Mouse (Mus musculus) midbrain, embryonic 12.5 days (tissue): Measurements from ENCODE around the gene Dlg2. TPM values are rescaled to one million over a fixed set of nuclear protein-coding genes. Genes with fewer than 3 reads are reported as not detected.

Experiments
- ATAC-seq: fragments of 200-750 bp; cut with Nextera tagmentation; 2 replicates; pipeline ENCODE4 v1.8.0; 2017; ENCODE audit warnings: low read depth, moderate TSS enrichment, moderate library complexity; ENCODE audit not compliant: low FRiP score
- H3K27ac ChIP-seq: fragments of 300-500 bp; sonication (generic); replicated peaks from 2 replicates; pipeline ENCODE4 v1.5.1; 2016; ENCODE audit warnings: mild to moderate bottlenecking
- H3K27me3 ChIP-seq: fragments of 300-500 bp; sonication (generic); 2 replicates; pipeline ENCODE4 v1.6.1; 2016; ENCODE audit warnings: mild to moderate bottlenecking
- H3K36me3 ChIP-seq: fragments of 300-500 bp; sonication (generic); 2 replicates; pipeline ENCODE4 v1.6.1; 2016
- H3K4me1 ChIP-seq: fragments of 300-500 bp; sonication (generic); 2 replicates; pipeline ENCODE4 v1.6.1; 2016
- H3K4me2 ChIP-seq: fragments of 300-500 bp; sonication (generic); replicated peaks from 2 replicates; pipeline ENCODE4 v1.6.1; 2016; ENCODE audit warnings: mild to moderate bottlenecking, moderate library complexity
- H3K4me3 ChIP-seq: fragments of 300-500 bp; sonication (generic); 2 replicates; pipeline ENCODE4 v1.5.1; 2016; ENCODE audit warnings: mild to moderate bottlenecking
- H3K9ac ChIP-seq: fragments of 300-500 bp; sonication (generic); replicated peaks from 2 replicates; pipeline ENCODE4 v1.6.1; 2016; ENCODE audit warnings: mild to moderate bottlenecking, moderate library complexity
- H3K9me3 ChIP-seq: fragments of 300-500 bp; sonication (generic); 2 replicates; pipeline ENCODE4 v1.6.1; 2016; ENCODE audit warnings: mild to moderate bottlenecking
- WGBS: fragments of 180-500 bp; shearing (Covaris S2); methylation state at CpG from one replicate; pipeline ENCODE4 v1.1.7; 2016; 5-methylcytosine and 5-hydroxymethylcytosine counted together
- polyA plus RNA-seq: library from polyadenylated mRNA; unstranded; fragments of >200 nt; fragmentation: Nextera tagmentation; extraction: Ambion mirVana; gene quantifications from 2 replicates; pipeline ENCODE4 v1.2.1, GENCODE M21; 2016

Dlg2 gene
- polyA plus RNA-seq, 1 experiment from 2014 or later = 4.2 TPM

- Histone ChIP-seq H3K27ac (no peak overlapping the region), H3K9ac (no peak overlapping the region), H3K36me3 (no peaks in the 10 kb centered on the region), H3K27me3 (no peaks in the 10 kb centered on the region), H3K4me2 (no peak overlapping the region), H3K9me3 (no peaks in the 10 kb centered on the region), H3K4me1 (no peaks in the 10 kb centered on the region), H3K4me3 (no peak overlapping the region)
- 90% methylated on average over 2 of the region's 2 CpGs for WGBS
- no peak for ATAC-seq
Observed at GRCm38 (mm10) chr7:91689829-91690228, 1213.4 kb downstream of the Dlg2 start.

DNA sequence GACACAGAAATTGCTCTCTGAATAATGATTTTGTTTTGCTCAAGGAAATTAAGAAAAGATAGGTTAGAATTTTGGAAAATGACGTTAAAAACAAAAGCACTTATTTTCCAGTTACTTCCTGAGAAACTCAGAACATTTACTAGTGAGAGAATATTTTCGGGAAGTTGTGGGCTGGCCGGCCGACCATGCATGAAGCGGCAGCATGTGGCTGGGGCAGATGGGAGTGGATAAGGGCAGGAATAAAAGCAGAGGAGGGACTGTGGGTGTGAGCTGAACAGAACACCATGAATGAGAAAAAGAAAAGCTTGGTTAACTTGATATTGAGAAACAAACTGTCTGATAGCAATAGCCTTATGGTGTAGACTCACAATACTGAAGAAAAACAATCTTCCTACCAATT is 1233.4 kb downstream of the Dlg2 start:
- Histone ChIP-seq H3K9ac (no peak overlapping the region), H3K9me3 (no peaks in the 10 kb centered on the region), H3K27me3 (no peaks in the 10 kb centered on the region), H3K4me3 (no peak overlapping the region), H3K4me1 (no peaks in the 10 kb centered on the region), H3K36me3 (no peaks in the 10 kb centered on the region), H3K4me2 (no peak overlapping the region), H3K27ac (no peak overlapping the region)
- WGBS = 63% methylated on average over 5 of the region's 5 CpGs
- ATAC-seq = no peak

GRCm38 (mm10) chr7:91711184-91711583 is 1234.7 kb downstream of the Dlg2 start:
- H3K4me2 ChIP-seq = no peak overlapping the region

GRCm38 (mm10) chr7:91715776-91716175 is 1239.3 kb downstream of the Dlg2 start:
- Histone ChIP-seq H3K36me3 (no peaks in the 10 kb centered on the region), H3K27me3 (no peaks in the 10 kb centered on the region), H3K27ac (no peak overlapping the region), H3K4me2 (no peak overlapping the region), H3K4me1 (no peaks in the 10 kb centered on the region), H3K9me3 (no peaks in the 10 kb centered on the region), H3K9ac (no peak overlapping the region), H3K4me3 (no peak overlapping the region)
- 80% methylated on average over 1 of the region's 1 CpGs for WGBS
- no peak for ATAC-seq

More at GRCm38 (mm10) chr7:91711184-91711583, 1234.7 kb downstream of the Dlg2 start:
- Histone ChIP-seq H3K4me1 (no peaks in the 10 kb centered on the region), H3K9ac (no peak overlapping the region), H3K27me3 (no peaks in the 10 kb centered on the region), H3K9me3 (no peaks in the 10 kb centered on the region), H3K36me3 (no peaks in the 10 kb centered on the region), H3K27ac (no peak overlapping the region), H3K4me3 (no peak overlapping the region)
- ATAC-seq = no peak
- WGBS = 84% methylated on average over 6 of the region's 6 CpGs

DNA sequence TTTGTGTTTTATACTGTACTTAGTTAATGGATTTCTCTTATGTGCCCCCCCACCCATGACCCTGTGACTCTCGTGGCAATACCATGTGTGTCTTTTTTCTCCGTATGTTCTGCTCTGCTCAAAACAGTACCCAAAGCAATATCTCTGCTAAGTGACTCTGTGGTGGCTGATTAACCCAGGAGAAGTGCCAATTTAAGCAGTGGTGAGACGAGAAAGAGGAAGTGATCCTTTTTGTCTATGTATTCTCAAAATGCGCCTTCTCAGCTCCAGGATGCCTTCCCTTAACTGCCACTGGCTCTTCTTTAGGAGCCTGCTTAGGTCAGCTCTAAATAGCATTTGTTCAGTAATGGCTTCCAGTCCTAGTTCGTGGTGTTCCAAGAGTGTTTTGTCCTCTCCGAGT is 1240.2 kb downstream of the Dlg2 start:
- no peak overlapping the region for H3K27ac ChIP-seq
- H3K9me3 ChIP-seq = no peaks in the 10 kb centered on the region
- no peak overlapping the region for H3K4me3 ChIP-seq
- ATAC-seq = no peak
- H3K36me3 ChIP-seq = no peaks in the 10 kb centered on the region
- no peak overlapping the region for H3K4me2 ChIP-seq
- H3K4me1 ChIP-seq = no peaks in the 10 kb centered on the region
- H3K27me3 ChIP-seq = no peaks in the 10 kb centered on the region
- WGBS = 86% methylated on average over 6 of the region's 6 CpGs
- H3K9ac ChIP-seq = no peak overlapping the region

DNA sequence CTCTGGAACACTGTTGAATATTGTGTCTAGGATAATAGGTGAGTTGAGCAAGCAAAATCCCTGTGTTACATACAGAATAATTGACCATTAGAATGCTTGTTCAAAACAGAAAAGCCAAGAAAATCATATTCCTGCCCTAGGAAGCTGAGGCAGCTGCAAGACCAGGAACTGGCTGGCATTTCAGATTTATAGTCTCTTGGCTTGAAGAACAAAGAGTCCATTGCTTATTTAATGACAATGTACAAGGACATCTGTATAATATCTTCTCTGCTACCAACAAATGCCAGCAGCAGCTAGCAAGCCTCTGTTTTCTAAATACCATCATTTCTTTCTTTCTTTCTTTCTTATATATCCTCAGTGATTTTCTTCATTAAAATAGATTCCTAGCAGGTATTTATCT is 1243.8 kb downstream of the Dlg2 start:
- Histone ChIP-seq H3K4me2 (no peak overlapping the region), H3K27ac (no peak overlapping the region), H3K36me3 (no peaks in the 10 kb centered on the region), H3K4me3 (no peak overlapping the region), H3K27me3 (no peaks in the 10 kb centered on the region), H3K9ac (no peak overlapping the region), H3K9me3 (no peaks in the 10 kb centered on the region), H3K4me1 (no peaks in the 10 kb centered on the region)
- no peak for ATAC-seq

DNA sequence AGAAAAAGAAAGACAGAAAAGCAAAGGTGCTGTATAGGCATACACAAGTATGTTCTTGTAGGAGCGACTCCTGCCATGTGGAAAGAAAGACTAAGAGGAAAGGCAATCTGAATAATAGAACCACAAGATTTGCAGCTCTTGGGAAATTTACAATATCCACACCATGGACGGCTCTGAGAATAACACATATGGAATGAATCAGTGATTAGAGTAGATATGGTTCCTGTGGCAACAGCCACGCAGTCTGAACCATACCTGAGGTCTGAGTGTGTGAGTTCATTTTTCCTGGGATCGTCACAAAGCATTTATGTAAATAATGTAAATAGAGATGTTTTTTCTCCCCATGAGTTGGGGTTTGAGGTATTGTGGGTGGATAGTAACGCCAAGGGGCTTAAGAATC is 1247.9 kb downstream of the Dlg2 start:
- no peaks in the 10 kb centered on the region for H3K4me1 ChIP-seq
- H3K4me3 ChIP-seq = no peak overlapping the region
- WGBS = 88% methylated on average over 5 of the region's 5 CpGs
- no peak overlapping the region for H3K4me2 ChIP-seq
- no peaks in the 10 kb centered on the region for H3K9me3 ChIP-seq
- no peak for ATAC-seq
- no peaks in the 10 kb centered on the region for H3K27me3 ChIP-seq
- no peak overlapping the region for H3K27ac ChIP-seq
- H3K9ac ChIP-seq = no peak overlapping the region
- no peaks in the 10 kb centered on the region for H3K36me3 ChIP-seq

DNA sequence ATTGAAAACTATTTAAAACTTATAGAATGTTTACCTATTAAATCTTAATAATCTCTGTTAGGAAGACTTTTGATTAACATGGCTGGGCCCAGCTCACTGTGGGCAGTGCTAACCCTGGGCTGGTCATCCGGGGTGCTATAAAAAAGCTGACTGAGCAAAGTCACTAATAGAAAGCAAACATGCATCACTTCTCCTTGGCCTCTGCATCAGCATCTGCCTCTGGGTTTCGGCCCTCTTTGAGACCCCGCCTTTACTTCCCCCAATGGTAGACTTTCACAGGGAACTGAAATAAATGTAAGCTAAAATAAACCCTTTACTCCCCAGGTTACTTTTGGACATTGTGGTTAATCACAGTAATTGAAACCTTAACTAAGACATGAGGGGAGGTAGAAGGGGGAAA is 1264.3 kb downstream of the Dlg2 start:
- Histone ChIP-seq H3K4me2 (no peak overlapping the region), H3K9ac (no peak overlapping the region), H3K4me3 (no peak overlapping the region), H3K27me3 (no peaks in the 10 kb centered on the region), H3K4me1 (no peaks in the 10 kb centered on the region), H3K36me3 (no peaks in the 10 kb centered on the region), H3K9me3 (no peaks in the 10 kb centered on the region), H3K27ac (no peak overlapping the region)
- no peak for ATAC-seq
- WGBS = 89% methylated on average over 3 of the region's 3 CpGs

DNA sequence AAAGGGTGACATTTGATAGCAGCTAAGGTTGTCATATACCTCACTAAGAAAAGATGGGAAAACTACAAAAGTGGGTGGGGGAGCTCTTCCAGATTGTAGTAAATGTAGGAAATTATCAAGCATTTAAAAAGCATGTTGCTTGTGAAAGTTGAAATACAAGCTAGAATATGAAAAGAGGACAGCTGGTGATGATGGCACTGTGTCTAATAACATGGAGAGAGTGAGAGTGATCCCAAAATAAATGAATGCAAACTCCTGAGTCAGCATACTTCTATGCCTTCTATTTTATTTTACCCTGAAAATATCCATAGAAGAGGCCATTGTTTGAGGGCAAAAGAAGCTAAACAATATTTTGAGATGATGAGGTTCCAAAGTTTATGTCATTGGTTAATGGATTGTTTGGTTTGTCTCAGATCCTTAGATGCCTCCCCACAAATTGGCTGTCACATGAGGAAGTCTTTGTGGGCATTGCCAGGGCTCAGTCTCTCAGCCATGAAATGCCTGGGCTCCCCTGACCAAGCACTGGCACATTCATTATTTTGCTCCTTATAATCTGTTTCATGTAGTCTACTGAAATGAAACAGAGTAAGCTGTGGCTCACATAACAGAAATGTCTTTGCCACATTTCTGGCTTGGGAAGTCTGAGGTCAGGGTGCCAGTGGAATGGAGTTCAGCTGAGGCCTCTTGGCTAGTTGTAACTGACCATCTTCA is 1276.8 kb downstream of the Dlg2 start:
- no peaks in the 10 kb centered on the region for H3K4me1 ChIP-seq
- no peaks in the 10 kb centered on the region for H3K9me3 ChIP-seq
- H3K4me2 ChIP-seq = no peak overlapping the region
- no peak for ATAC-seq
- H3K27ac ChIP-seq = no peak overlapping the region
- H3K36me3 ChIP-seq = no peaks in the 10 kb centered on the region
- H3K27me3 ChIP-seq = no peaks in the 10 kb centered on the region
- no peak overlapping the region for H3K9ac ChIP-seq
- H3K4me3 ChIP-seq = no peak overlapping the region

- Histone ChIP-seq H3K4me1 (no peaks in the 10 kb centered on the region), H3K27me3 (no peaks in the 10 kb centered on the region), H3K27ac (no peak overlapping the region), H3K9ac (no peak overlapping the region), H3K4me3 (no peak overlapping the region), H3K9me3 (no peaks in the 10 kb centered on the region), H3K4me2 (no peak overlapping the region), H3K36me3 (no peaks in the 10 kb centered on the region)
- ATAC-seq = no peak
Observed at GRCm38 (mm10) chr7:91767648-91768047, 1291.2 kb downstream of the Dlg2 start.

GRCm38 (mm10) chr7:91778673-91779072 is 1302.2 kb downstream of the Dlg2 start:
- ATAC-seq = no peak
- H3K27me3 ChIP-seq = no peaks in the 10 kb centered on the region

DNA sequence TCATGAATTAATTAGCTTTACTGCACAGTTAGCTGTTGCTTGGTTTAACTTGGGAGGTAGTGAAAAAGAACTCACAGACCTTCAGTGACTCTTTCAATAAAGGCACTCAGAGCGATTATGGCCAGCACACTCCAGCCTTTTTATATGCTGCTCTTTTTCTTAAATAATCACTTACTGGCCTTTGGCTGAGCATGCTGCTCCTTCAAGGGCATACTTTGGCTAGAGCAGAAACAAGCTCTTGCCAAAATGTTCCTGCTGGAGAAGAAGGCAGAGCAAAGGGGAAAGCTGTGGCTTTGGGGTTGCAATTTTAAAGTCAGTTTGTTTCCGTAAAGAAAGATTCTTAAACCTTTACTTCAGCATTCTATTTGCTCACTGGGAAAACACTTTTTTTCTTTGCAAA is 1308.1 kb downstream of the Dlg2 start:
- no peaks in the 10 kb centered on the region for H3K27me3 ChIP-seq
- 73% methylated on average over 2 of the region's 2 CpGs for WGBS
- no peak overlapping the region for H3K4me3 ChIP-seq
- no peak overlapping the region for H3K9ac ChIP-seq
- H3K36me3 ChIP-seq = no peaks in the 10 kb centered on the region
- H3K4me2 ChIP-seq = no peak overlapping the region
- no peak for ATAC-seq
- no peaks in the 10 kb centered on the region for H3K4me1 ChIP-seq
- H3K9me3 ChIP-seq = no peaks in the 10 kb centered on the region
- H3K27ac ChIP-seq = no peak overlapping the region

More at GRCm38 (mm10) chr7:91778673-91779072, 1302.2 kb downstream of the Dlg2 start:
- H3K9me3 ChIP-seq = no peaks in the 10 kb centered on the region
- no peak overlapping the region for H3K27ac ChIP-seq
- H3K9ac ChIP-seq = no peak overlapping the region
- no peak overlapping the region for H3K4me3 ChIP-seq
- H3K4me2 ChIP-seq = no peak overlapping the region
- H3K4me1 ChIP-seq = no peaks in the 10 kb centered on the region
- H3K36me3 ChIP-seq = no peaks in the 10 kb centered on the region

- Histone ChIP-seq H3K27ac (no peak overlapping the region), H3K9me3 (no peaks in the 10 kb centered on the region), H3K4me2 (no peak overlapping the region), H3K4me1 (no peaks in the 10 kb centered on the region), H3K36me3 (no peaks in the 10 kb centered on the region), H3K27me3 (no peaks in the 10 kb centered on the region), H3K9ac (no peak overlapping the region), H3K4me3 (no peak overlapping the region)
- WGBS = 77% methylated on average over 5 of the region's 5 CpGs
- ATAC-seq = no peak
Observed at GRCm38 (mm10) chr7:91785445-91785844, 1309.0 kb downstream of the Dlg2 start.
